Mouse (Mus musculus) limb, embryonic 14.5 days (tissue): Measurements from ENCODE around the gene Plekhs1. TPM values are rescaled to one million over a fixed set of nuclear protein-coding genes. Genes with fewer than 3 reads are reported as not detected.

ENCODE experiments used
- ATAC-seq: fragments of 200-750 bp; cut with Nextera tagmentation; 2 replicates; pipeline ENCODE4 v1.8.0; 2017; ENCODE audit warnings: low read depth, moderate number of reproducible peaks, moderate TSS enrichment; ENCODE audit not compliant: low FRiP score
- DNase-seq: peaks from one replicate; pipeline ENCODE4 v3.0.0-alpha.2; 2015; ENCODE audit warnings: low spot score
- H3K27ac ChIP-seq: fragments of 300-500 bp; sonication (generic); replicated peaks from 2 replicates; pipeline ENCODE4 v1.5.1; 2014; ENCODE audit warnings: low read depth, mild to moderate bottlenecking, low read length, moderate library complexity, mixed read lengths
- H3K27me3 ChIP-seq: fragments of 300-500 bp; sonication (generic); 2 replicates; pipeline ENCODE4 v1.6.1; 2014; ENCODE audit warnings: low read length, mixed read lengths; ENCODE audit not compliant: control insufficient read depth, insufficient read depth
- H3K36me3 ChIP-seq: fragments of 300-500 bp; sonication (generic); 2 replicates; pipeline ENCODE4 v1.6.1; 2014; ENCODE audit warnings: mild to moderate bottlenecking, low read length, moderate library complexity, mixed read lengths; ENCODE audit not compliant: control insufficient read depth, insufficient read depth
- H3K4me1 ChIP-seq: fragments of 300-500 bp; sonication (generic); 2 replicates; pipeline ENCODE4 v1.6.1; 2014; ENCODE audit warnings: antibody characterized with exemption, low read length, mixed read lengths; ENCODE audit not compliant: control insufficient read depth, insufficient read depth
- H3K4me2 ChIP-seq: fragments of 300-500 bp; sonication (generic); replicated peaks from 2 replicates; pipeline ENCODE4 v1.6.1; 2014; ENCODE audit warnings: low read depth, mild to moderate bottlenecking, low read length, moderate library complexity; ENCODE audit not compliant: severe bottlenecking
- H3K4me3 ChIP-seq: fragments of 300-500 bp; sonication (generic); replicated peaks from 2 replicates; pipeline ENCODE4 v1.5.1; 2014; ENCODE audit warnings: low read length
- H3K9ac ChIP-seq: fragments of 300-500 bp; sonication (generic); 2 replicates; pipeline ENCODE4 v1.6.1; 2014; ENCODE audit warnings: mild to moderate bottlenecking, low read depth, low read length, moderate library complexity; ENCODE audit not compliant: severe bottlenecking
- H3K9me3 ChIP-seq: fragments of 300-500 bp; sonication (generic); 2 replicates; pipeline ENCODE4 v1.6.1; 2016; ENCODE audit warnings: low read length; ENCODE audit not compliant: control insufficient read depth
- POLR2A ChIP-seq: fragments of 200-500 bp; IDR thresholded peaks from 2 replicates; pipeline ENCODE4 v1.8.0; 2012; ENCODE audit warnings: inconsistent platforms, mild to moderate bottlenecking, moderate library complexity, borderline replicate concordance; ENCODE audit not compliant: insufficient read depth, insufficient read length; ENCODE audit errors: extremely low read depth
- WGBS: fragments of 180-500 bp; shearing (Covaris S2); extraction: QIAGEN DNeasy Blood & Tissue Kit; methylation state at CpG from one replicate; pipeline ENCODE4 v1.1.7; 2014; 5-methylcytosine and 5-hydroxymethylcytosine counted together
- polyA plus RNA-seq, 2 experiments: library from polyadenylated mRNA; depleted of rRNA in 1 of 2; stranded (reverse) in 1 of 2; unstranded in 1 of 2; fragments of >200 nt; fragmentation: Nextera tagmentation in 1 of 2; extraction: Ambion mirVana in 1 of 2; gene quantifications; 2 replicates each; pipeline versions ENCODE4 v1.2.1 to v1.2.3; 2012 to 2014

The Plekhs1 gene
- polyA plus RNA-seq, 2 experiments, result 0.26 TPM; not detected in 1

GRCm38 (mm10) chr19:56423370-56423769 is 38.1 kb upstream of the Plekhs1 start:
- 46% methylated on average over 12 of the region's 12 CpGs for WGBS
- Histone ChIP-seq H3K27me3 (no peaks in the 10 kb centered on the region), H3K9me3 (no peaks in the 10 kb centered on the region), H3K4me2 (no peak overlapping the region), H3K9ac (no peak overlapping the region), H3K4me1 (no peaks in the 10 kb centered on the region), H3K4me3 (no peak overlapping the region), H3K27ac (no peak overlapping the region), H3K36me3 (no peaks in the 10 kb centered on the region)
- ATAC-seq (no peak), DNase-seq (no peak)
- no peak for TF ChIP-seq POLR2A

DNA sequence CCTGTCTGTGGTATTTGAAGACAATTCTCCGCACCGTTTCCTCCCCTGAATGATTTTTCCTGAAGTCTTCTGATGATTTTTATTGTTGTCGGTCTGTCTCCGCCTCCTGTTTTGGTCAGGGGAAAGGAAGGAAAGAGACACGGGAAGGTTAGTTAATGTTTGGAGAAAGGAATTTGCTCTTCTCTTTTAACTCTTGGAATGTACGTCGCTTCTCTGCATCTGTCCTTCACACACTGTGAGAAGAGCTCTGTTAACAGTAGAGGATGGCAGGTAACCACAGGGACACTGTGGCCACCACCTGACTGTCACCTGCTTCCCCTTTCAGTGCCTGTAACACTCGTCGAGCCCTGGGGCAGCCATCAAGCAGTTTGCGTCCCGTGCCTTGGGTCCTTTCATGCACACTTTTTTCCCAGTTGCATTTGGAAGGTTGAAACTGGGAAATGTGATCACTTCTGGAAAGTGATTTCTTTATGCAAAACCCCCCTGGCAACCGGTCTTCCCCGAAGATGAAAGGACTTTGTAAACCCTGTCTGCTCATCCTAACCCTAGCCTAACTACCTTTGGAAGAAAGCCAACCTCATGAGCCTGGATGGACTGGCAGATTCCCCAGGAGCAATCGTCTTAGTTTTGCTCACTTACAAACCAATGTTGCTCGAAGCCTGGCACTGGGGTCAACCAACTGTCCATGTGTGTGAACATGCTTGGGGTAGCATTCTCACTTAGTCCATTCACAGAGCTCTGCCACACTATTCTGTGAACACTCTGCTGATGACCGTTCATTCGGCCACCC is 36.6 kb upstream of the Plekhs1 start:
- WGBS, result 79% methylated on average over 17 of the region's 17 CpGs
- no peaks in the 10 kb centered on the region for H3K27me3 ChIP-seq
- H3K9ac ChIP-seq, result no peak overlapping the region
- no peak for DNase-seq
- no peak overlapping the region for H3K27ac ChIP-seq
- H3K4me3 ChIP-seq, result no peak overlapping the region
- no peak overlapping the region for H3K4me2 ChIP-seq
- H3K36me3 ChIP-seq, result no peaks in the 10 kb centered on the region
- no peak for ATAC-seq
- H3K4me1 ChIP-seq, result no peaks in the 10 kb centered on the region
- H3K9me3 ChIP-seq, result no peaks in the 10 kb centered on the region
- TF ChIP-seq POLR2A, result no peak

DNA sequence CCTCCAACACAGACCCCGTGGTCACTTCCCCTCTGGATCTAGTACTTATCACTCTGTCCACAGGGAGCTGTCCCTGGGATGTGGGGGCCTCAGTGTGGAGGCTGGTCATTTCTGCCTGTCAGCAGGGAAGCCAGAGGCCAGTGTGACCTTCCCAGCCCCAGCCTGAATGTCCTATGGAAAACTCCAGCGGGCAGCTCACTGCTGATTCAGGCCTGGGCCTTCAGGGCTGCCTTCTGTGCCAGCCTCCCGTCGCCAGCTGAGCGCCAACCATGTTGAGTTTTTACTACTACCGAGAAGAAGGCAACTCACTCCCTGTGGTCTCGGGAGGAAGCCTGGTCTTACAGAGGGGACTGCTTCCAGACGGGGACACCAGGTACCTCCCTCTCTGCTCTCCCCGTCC is 35.9 kb upstream of the Plekhs1 start:
- H3K27ac ChIP-seq, result no peak overlapping the region
- H3K4me3 ChIP-seq, result no peak overlapping the region
- H3K4me1 ChIP-seq, result no peaks in the 10 kb centered on the region
- no peaks in the 10 kb centered on the region for H3K36me3 ChIP-seq
- H3K4me2 ChIP-seq, result no peak overlapping the region
- DNase-seq (no peak), ATAC-seq (no peak)
- no peak overlapping the region for H3K9ac ChIP-seq
- 66% methylated on average over 9 of the region's 9 CpGs for WGBS
- H3K9me3 ChIP-seq, result no peaks in the 10 kb centered on the region
- TF ChIP-seq POLR2A, result no peak
- H3K27me3 ChIP-seq, result no peaks in the 10 kb centered on the region

GRCm38 (mm10) chr19:56430369-56430768 is 31.1 kb upstream of the Plekhs1 start:
- Histone ChIP-seq H3K4me3 (no peak overlapping the region), H3K9ac (no peak overlapping the region), H3K9me3 (no peaks in the 10 kb centered on the region), H3K36me3 (peaks cover 9% of the 10 kb centered on the region), H3K4me1 (no peaks in the 10 kb centered on the region), H3K27ac (no peak overlapping the region), H3K27me3 (no peaks in the 10 kb centered on the region), H3K4me2 (no peak overlapping the region)
- TF ChIP-seq POLR2A, result no peak
- DNase-seq, result peak; percentile 29
- WGBS, result 55% methylated on average over 8 of the region's 8 CpGs
- no peak for ATAC-seq

DNA sequence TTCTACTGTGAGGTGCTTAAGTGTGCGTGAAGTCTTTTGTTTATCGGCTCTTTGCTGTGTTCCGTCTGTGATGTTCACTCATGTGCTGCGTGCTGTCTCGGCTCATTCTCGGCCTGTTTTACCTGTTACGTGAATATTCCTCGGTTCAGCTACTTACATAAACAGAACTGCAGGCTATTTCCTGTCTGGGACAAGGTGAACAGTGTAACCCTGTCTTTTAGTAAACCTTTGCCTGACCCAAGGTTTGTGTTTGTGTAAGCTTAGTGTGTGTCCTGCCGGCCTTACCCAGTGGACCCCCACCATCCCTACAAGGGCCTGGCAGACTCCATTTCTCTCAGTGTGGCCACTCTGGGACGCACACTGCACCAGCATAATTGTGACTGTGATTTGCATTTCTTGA is 28.7 kb upstream of the Plekhs1 start:
- TF ChIP-seq POLR2A, result no peak
- no peaks in the 10 kb centered on the region for H3K9me3 ChIP-seq
- H3K36me3 ChIP-seq, result peaks cover 19% of the 10 kb centered on the region
- H3K4me3 ChIP-seq, result no peak overlapping the region
- no peak overlapping the region for H3K4me2 ChIP-seq
- H3K9ac ChIP-seq, result no peak overlapping the region
- no peak for ATAC-seq
- H3K4me1 ChIP-seq, result no peaks in the 10 kb centered on the region
- no peak for DNase-seq
- 74% methylated on average over 10 of the region's 10 CpGs for WGBS
- no peak overlapping the region for H3K27ac ChIP-seq
- H3K27me3 ChIP-seq, result no peaks in the 10 kb centered on the region
